10 mouse cellular contexts compared by ENCODE assay signal in genomic region chr13:79029974-79030373, GRCm38 (mm10).
DNase-seq lines count a peak whose midpoint lies in the region; ATAC-seq and TF ChIP-seq lines count a peak whose summit lies in the region.
"Had no signal": no experiment of that assay in that cellular context is flagged by ENCODE, and none has a peak within 500 bp of the region (broad histone marks: within the 10 kb centered on the region; RNA-seq: fewer than 3 reads in every experiment).

No protein-coding gene starts in this region.

- no peaks in the 10 kb centered on the region for H3K27me3 ChIP-seq in intestine, embryonic 14.5 days (replicated peaks; ENCODE audit: control insufficient read depth, insufficient read depth, low read length)
- no peaks in the 10 kb centered on the region for H3K27me3 ChIP-seq in intestine, postnatal 0 days (replicated peaks; ENCODE audit: control insufficient read depth, insufficient read depth, low read length)

- H3K4me3 ChIP-seq in intestine, embryonic 14.5 days (ENCODE audit: low read depth, low read length), result no peak overlapping the region
- H3K4me3 ChIP-seq in intestine, postnatal 0 days (ENCODE audit: low read depth, low read length), result no peak overlapping the region

- no peak overlapping the region for H3K27ac ChIP-seq in intestine, embryonic 14.5 days (ENCODE audit: low read depth)
- no peak overlapping the region for H3K27ac ChIP-seq in intestine, postnatal 0 days (ENCODE audit: low read depth, low read length)

- 0 out of 2 replicates have a peak, but pooled peaks have one; percentile 43 for ATAC-seq in intestine, embryonic 14.5 days (replicated peaks; ENCODE audit: low FRiP score, low TSS enrichment, low read depth)
- ATAC-seq in intestine, postnatal 0 days, result no peak

- H3K36me3 ChIP-seq in intestine, embryonic 14.5 days (ENCODE audit: control insufficient read depth, insufficient read depth, low read length), result no peaks in the 10 kb centered on the region
- no peaks in the 10 kb centered on the region for H3K36me3 ChIP-seq in intestine, postnatal 0 days (ENCODE audit: control insufficient read depth, insufficient read depth)
- H3K36me3 ChIP-seq: G1E had no signal

- H3K4me1 ChIP-seq in intestine, embryonic 14.5 days (replicated peaks; ENCODE audit: control insufficient read depth, insufficient read depth, low read length), result no peaks in the 10 kb centered on the region
- no peaks in the 10 kb centered on the region for H3K4me1 ChIP-seq in intestine, postnatal 0 days (replicated peaks; ENCODE audit: control insufficient read depth, insufficient read depth, low read length)

- H3K4me2 ChIP-seq in intestine, embryonic 14.5 days (ENCODE audit: low read length), result no peak overlapping the region
- no peak overlapping the region for H3K4me2 ChIP-seq in intestine, postnatal 0 days (replicated peaks; ENCODE audit: low read depth)

- no peak for TF ChIP-seq CTCF in intestine, postnatal 0 days (IDR thresholded peaks at IDR 0.05; ENCODE audit: low read depth)

- H3K9ac ChIP-seq in intestine, embryonic 14.5 days (ENCODE audit: low read length), result no peak overlapping the region
- H3K9ac ChIP-seq in intestine, postnatal 0 days (ENCODE audit: low read depth, low read length), result no peak overlapping the region

- no peaks in the 10 kb centered on the region for H3K9me3 ChIP-seq in intestine, embryonic 14.5 days (ENCODE audit: control insufficient read depth, low read length)
- no peaks in the 10 kb centered on the region for H3K9me3 ChIP-seq in intestine, postnatal 0 days (ENCODE audit: control insufficient read depth)
- H3K9me3 ChIP-seq: G1E had no signal

- DNase-seq in intestine, embryonic 14.5 days (ENCODE audit: low spot score), result no peak
- DNase-seq in 3T3-L1 (ENCODE audit: low read depth, low spot score), result peak; percentile 95
- DNase-seq in ZHBTc4 (ENCODE audit: low read depth, low spot score), result peak; percentile 41
- DNase-seq in heart, postnatal 4 days, result peak; percentile 12
- DNase-seq in thymus, postnatal 10 days (ENCODE audit: low spot score in 2 of 2), result no peak
- no peak for DNase-seq in cerebellum, postnatal 4 days (ENCODE audit: low spot score in 2 of 2)
- no peak for DNase-seq in thymus, postnatal 14 days
- DNase-seq: lung, postnatal 14 days had no signal

Comparison
In these comparisons a context has a peak if more than half of its experiments do, and no peak if none do; other contexts are left out.
1. DNase-seq: peak in 3T3-L1 (single experiment), ZHBTc4 (single experiment) and heart, postnatal 4 days (single experiment); none in intestine, embryonic 14.5 days (single experiment), thymus, postnatal 10 days (0 of 2), cerebellum, postnatal 4 days (0 of 2) and thymus, postnatal 14 days (single experiment).